Mouse (Mus musculus) midbrain, embryonic 12.5 days (tissue): Measurements from ENCODE around the gene Plcb3. TPM values are rescaled to one million over a fixed set of nuclear protein-coding genes. Genes with fewer than 3 reads are reported as not detected.
A peak's percentile ranks its signal among the peaks of the same experiment; 100 is the strongest.

Experiments used
- ATAC-seq: fragments of 200-750 bp; cut with Nextera tagmentation; 2 replicates; pipeline ENCODE4 v1.8.0; 2017; ENCODE audit warnings: low read depth, moderate TSS enrichment, moderate library complexity; ENCODE audit not compliant: low FRiP score
- H3K27ac ChIP-seq: fragments of 300-500 bp; sonication (generic); replicated peaks from 2 replicates; pipeline ENCODE4 v1.5.1; 2016; ENCODE audit warnings: mild to moderate bottlenecking
- H3K27me3 ChIP-seq: fragments of 300-500 bp; sonication (generic); 2 replicates; pipeline ENCODE4 v1.6.1; 2016; ENCODE audit warnings: mild to moderate bottlenecking
- H3K36me3 ChIP-seq: fragments of 300-500 bp; sonication (generic); 2 replicates; pipeline ENCODE4 v1.6.1; 2016
- H3K4me1 ChIP-seq: fragments of 300-500 bp; sonication (generic); 2 replicates; pipeline ENCODE4 v1.6.1; 2016
- H3K4me2 ChIP-seq: fragments of 300-500 bp; sonication (generic); replicated peaks from 2 replicates; pipeline ENCODE4 v1.6.1; 2016; ENCODE audit warnings: mild to moderate bottlenecking, moderate library complexity
- H3K4me3 ChIP-seq: fragments of 300-500 bp; sonication (generic); 2 replicates; pipeline ENCODE4 v1.5.1; 2016; ENCODE audit warnings: mild to moderate bottlenecking
- H3K9ac ChIP-seq: fragments of 300-500 bp; sonication (generic); replicated peaks from 2 replicates; pipeline ENCODE4 v1.6.1; 2016; ENCODE audit warnings: mild to moderate bottlenecking, moderate library complexity
- H3K9me3 ChIP-seq: fragments of 300-500 bp; sonication (generic); 2 replicates; pipeline ENCODE4 v1.6.1; 2016; ENCODE audit warnings: mild to moderate bottlenecking
- WGBS: fragments of 180-500 bp; shearing (Covaris S2); methylation state at CpG from one replicate; pipeline ENCODE4 v1.1.7; 2016; 5-methylcytosine and 5-hydroxymethylcytosine counted together
- polyA plus RNA-seq: library from polyadenylated mRNA; unstranded; fragments of >200 nt; fragmentation: Nextera tagmentation; extraction: Ambion mirVana; gene quantifications from 2 replicates; pipeline ENCODE4 v1.2.1, GENCODE M21; 2016

The Plcb3 gene
- 21.6 and 22.5 TPM in 2 replicates for polyA plus RNA-seq

DNA sequence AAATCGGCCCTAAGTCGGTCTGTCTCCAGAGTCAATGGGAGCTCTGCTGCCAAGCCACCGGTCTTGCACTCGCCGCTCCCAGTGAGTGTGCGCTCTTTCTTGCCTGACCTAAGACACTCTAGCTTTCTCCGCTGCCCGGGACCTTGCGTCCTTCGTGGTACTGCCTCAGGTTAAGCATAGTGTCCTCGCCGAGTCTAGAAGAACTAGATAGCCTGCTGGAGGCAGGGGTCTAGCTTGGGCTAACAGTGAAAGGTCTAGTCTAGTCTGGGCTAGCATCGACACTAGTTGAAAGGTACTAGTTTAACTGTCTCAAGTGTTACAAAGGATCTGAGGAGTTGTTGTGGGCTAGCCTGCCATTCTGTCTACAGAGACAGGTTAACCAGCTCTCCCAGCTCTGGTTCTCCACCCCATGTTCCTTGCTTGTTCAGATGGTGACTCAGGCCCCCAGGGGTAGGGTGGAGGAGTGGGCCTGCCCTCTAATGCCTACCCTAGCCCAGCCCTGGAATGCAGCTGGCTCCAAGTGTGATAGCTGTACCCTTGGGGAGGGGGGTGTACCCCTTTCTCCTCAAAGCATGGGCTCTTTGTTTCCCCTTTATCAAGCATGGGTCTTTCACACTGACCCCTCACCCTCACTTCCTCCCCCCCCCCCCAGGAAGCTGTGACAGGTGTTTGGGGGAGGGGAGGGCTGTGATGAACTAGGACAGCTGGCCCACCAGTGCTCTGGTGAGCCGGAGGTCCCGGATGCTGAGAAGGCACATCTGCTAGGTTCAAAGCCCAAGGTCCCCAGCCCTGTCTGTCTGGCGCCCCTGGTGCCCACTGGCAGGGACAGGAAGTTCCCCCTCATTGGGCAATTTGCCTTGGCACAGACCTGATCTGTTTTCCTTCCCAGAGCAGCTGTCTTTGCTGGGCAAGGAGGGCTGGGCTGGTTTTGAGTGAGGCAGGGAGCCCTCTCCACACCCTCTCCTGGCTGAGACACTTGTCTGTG, at the start of gene Plcb3:
Gene Plcb3, minus strand, starts transcription at position 934 of the 985 bp plus-strand sequence.
- WGBS = under 1% methylated on average over 16 of the region's 16 CpGs
- Histone ChIP-seq H3K9me3 (no peaks in the 10 kb centered on the region), H3K4me1 (peaks cover 47% of the 10 kb centered on the region), H3K4me3 (peak within 1 kb of the TSS; percentile 78), H3K9ac (peak within 1 kb of the TSS; percentile 92), H3K27me3 (peaks cover 23% of the 10 kb centered on the region), H3K4me2 (peak within 1 kb of the TSS; percentile 94), H3K27ac (peak within 1 kb of the TSS; percentile 95), H3K36me3 (peaks cover 19% of the 10 kb centered on the region)
- ATAC-seq = no peak

- Histone ChIP-seq H3K4me1 (no peaks in the 10 kb centered on the region), H3K4me2 (no peak overlapping the region), H3K4me3 (no peak overlapping the region), H3K9ac (no peak overlapping the region), H3K36me3 (peaks cover 80% of the 10 kb centered on the region), H3K9me3 (no peaks in the 10 kb centered on the region), H3K27ac (no peak overlapping the region), H3K27me3 (no peaks in the 10 kb centered on the region)
- ATAC-seq = no peak
- 43% methylated on average over 3 of the region's 3 CpGs for WGBS
These were observed 44.0 kb upstream of the Plcb3 start for GRCm38 (mm10) chr19:7020224-7020641.

- H3K27me3 ChIP-seq = no peaks in the 10 kb centered on the region
- peaks cover 76% of the 10 kb centered on the region for H3K36me3 ChIP-seq
- H3K4me2 ChIP-seq = no peak within 1 kb of the TSS
- no peak within 1 kb of the TSS for H3K27ac ChIP-seq
- H3K9ac ChIP-seq = no peak within 1 kb of the TSS
- WGBS = 91% methylated on average over 5 of the region's 5 CpGs
- no peaks in the 10 kb centered on the region for H3K9me3 ChIP-seq
- no peak within 1 kb of the TSS for H3K4me3 ChIP-seq
- ATAC-seq = no peak
- no peaks in the 10 kb centered on the region for H3K4me1 ChIP-seq
These were observed 42.9 kb upstream of the Plcb3 start, which contains the start of gene Fermt3 for GRCm38 (mm10) chr19:7019191-7019590. TSS of gene Fermt3 (minus strand) at chr19:7019469.

GRCm38 (mm10) chr19:7018546-7018945, 42.3 kb upstream of the Plcb3 start:
- peaks cover 77% of the 10 kb centered on the region for H3K36me3 ChIP-seq
- no peaks in the 10 kb centered on the region for H3K27me3 ChIP-seq
- H3K4me3 ChIP-seq = no peak overlapping the region
- no peaks in the 10 kb centered on the region for H3K9me3 ChIP-seq
- H3K4me2 ChIP-seq = no peak overlapping the region
- H3K27ac ChIP-seq = no peak overlapping the region
- H3K4me1 ChIP-seq = no peaks in the 10 kb centered on the region
- ATAC-seq = no peak
- no peak overlapping the region for H3K9ac ChIP-seq
- 92% methylated on average over 11 of the region's 11 CpGs for WGBS

- Histone ChIP-seq H3K4me3 (no peak overlapping the region), H3K36me3 (peaks cover 73% of the 10 kb centered on the region), H3K4me1 (no peaks in the 10 kb centered on the region), H3K9ac (no peak overlapping the region; the same call in 1 of the 2 replicates), H3K27ac (no peak overlapping the region), H3K4me2 (no peak overlapping the region), H3K27me3 (no peaks in the 10 kb centered on the region), H3K9me3 (no peaks in the 10 kb centered on the region)
- 83% methylated on average over 12 of the region's 12 CpGs for WGBS
- ATAC-seq = no peak
These were observed 41.5 kb upstream of the Plcb3 start for GRCm38 (mm10) chr19:7017541-7018457.

DNA sequence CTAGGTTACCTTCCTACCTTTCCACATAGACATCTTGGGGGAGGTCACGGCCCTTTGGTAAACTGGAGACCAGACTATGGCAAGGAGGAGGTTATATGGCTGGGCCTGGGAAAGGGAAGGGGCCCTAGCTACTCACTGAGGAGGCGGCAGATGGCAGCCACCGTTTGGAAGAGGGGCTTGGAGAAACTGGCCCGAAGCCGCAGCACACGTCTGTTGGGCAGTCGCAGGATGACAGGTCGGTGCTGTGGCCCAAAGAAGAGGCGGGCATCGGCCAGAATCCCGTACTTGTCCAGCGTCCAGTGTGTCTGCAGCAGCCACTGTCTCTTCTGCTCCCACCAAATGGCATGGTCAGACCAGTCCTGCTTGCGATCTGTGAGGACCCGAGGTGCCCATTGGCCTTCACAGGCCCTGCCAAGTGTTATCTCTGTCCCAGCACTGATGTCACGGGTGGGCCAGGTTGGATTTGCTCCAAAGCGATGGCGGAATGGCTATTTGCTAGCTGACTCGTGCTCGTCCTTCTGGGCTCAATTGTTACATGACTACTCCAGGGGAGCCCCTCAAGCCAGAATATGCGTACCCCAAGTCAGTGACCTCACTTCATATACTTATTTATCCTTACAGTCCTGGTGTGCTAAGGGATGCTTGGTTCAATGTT, 38.3 kb upstream of the Plcb3 start:
- 94% methylated on average over 20 of the region's 20 CpGs for WGBS
- Histone ChIP-seq H3K27ac (no peak overlapping the region), H3K9ac (no peak overlapping the region), H3K9me3 (no peaks in the 10 kb centered on the region), H3K27me3 (no peaks in the 10 kb centered on the region), H3K36me3 (peaks cover 41% of the 10 kb centered on the region), H3K4me2 (no peak overlapping the region), H3K4me3 (no peak overlapping the region), H3K4me1 (no peaks in the 10 kb centered on the region)
- ATAC-seq = no peak

- Histone ChIP-seq H3K4me3 (no peak overlapping the region), H3K9me3 (no peaks in the 10 kb centered on the region), H3K36me3 (peaks cover 35% of the 10 kb centered on the region), H3K27ac (no peak overlapping the region), H3K27me3 (no peaks in the 10 kb centered on the region), H3K4me1 (no peaks in the 10 kb centered on the region), H3K9ac (no peak overlapping the region), H3K4me2 (no peak overlapping the region)
- no peak for ATAC-seq
- WGBS = 93% methylated on average over 9 of the region's 9 CpGs
These were observed 37.7 kb upstream of the Plcb3 start for GRCm38 (mm10) chr19:7013984-7014383.

- H3K9ac ChIP-seq = no peak overlapping the region
- no peak overlapping the region for H3K4me3 ChIP-seq
- no peaks in the 10 kb centered on the region for H3K9me3 ChIP-seq
- H3K36me3 ChIP-seq = peaks cover 20% of the 10 kb centered on the region
- no peak for ATAC-seq
- H3K27me3 ChIP-seq = no peaks in the 10 kb centered on the region
- 82% methylated on average over 4 of the region's 4 CpGs for WGBS
- no peak overlapping the region for H3K27ac ChIP-seq
- H3K4me2 ChIP-seq = no peak overlapping the region
- H3K4me1 ChIP-seq = no peaks in the 10 kb centered on the region
These were observed 36.2 kb upstream of the Plcb3 start for GRCm38 (mm10) chr19:7012426-7012825.

GRCm38 (mm10) chr19:7006892-7007593, 30.8 kb upstream of the Plcb3 start:
- Histone ChIP-seq H3K27ac (no peak overlapping the region), H3K4me3 (no peak overlapping the region), H3K9me3 (no peaks in the 10 kb centered on the region), H3K9ac (no peak overlapping the region), H3K4me1 (no peaks in the 10 kb centered on the region), H3K36me3 (no peaks in the 10 kb centered on the region), H3K27me3 (no peaks in the 10 kb centered on the region), H3K4me2 (no peak overlapping the region)
- no peak for ATAC-seq
- 91% methylated on average over 9 of the region's 9 CpGs for WGBS

DNA sequence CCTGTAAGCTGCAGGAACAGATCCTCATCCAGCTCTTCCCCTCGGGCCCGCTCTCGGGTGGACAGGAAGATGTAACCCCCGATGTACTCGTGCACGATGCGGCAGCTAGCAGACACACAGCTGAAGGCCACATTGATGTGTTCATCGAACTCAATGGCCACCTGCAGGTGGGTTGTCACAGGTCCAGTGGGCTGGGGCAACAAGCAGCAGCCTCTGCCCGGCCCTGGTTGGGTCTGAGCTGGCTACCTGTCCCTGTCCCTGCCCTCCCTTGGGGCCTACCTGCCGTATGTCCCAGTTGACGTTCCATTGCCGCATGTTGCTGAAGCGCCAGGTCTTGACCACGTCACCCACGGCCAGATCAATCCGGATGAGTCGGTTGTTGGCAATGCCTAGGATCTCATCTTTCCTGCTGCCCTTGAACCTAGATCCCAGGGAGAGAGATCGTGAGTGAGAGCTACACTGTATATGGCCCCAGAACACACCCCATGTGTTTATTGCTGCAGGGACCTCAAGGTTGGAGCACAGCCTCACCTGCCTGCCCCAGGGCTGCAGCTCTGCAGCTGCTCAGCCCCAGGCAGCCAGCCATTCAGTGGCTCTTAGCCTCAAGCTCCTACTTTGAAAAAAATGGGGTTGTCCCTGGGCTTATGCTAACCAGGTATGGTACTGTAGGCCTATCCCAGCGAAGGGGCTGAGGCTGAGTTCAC, 23.2 kb upstream of the Plcb3 start:
- no peak for ATAC-seq
- H3K4me1 ChIP-seq = peaks cover 22% of the 10 kb centered on the region
- H3K27me3 ChIP-seq = no peaks in the 10 kb centered on the region
- H3K9ac ChIP-seq = no peak overlapping the region
- H3K27ac ChIP-seq = no peak overlapping the region
- 93% methylated on average over 19 of the region's 19 CpGs for WGBS
- H3K9me3 ChIP-seq = no peaks in the 10 kb centered on the region
- H3K36me3 ChIP-seq = peaks cover 24% of the 10 kb centered on the region
- H3K4me2 ChIP-seq = no peak overlapping the region
- H3K4me3 ChIP-seq = no peak overlapping the region
